8 mouse cellular contexts compared by ENCODE assay signal in the genomic region with DNA sequence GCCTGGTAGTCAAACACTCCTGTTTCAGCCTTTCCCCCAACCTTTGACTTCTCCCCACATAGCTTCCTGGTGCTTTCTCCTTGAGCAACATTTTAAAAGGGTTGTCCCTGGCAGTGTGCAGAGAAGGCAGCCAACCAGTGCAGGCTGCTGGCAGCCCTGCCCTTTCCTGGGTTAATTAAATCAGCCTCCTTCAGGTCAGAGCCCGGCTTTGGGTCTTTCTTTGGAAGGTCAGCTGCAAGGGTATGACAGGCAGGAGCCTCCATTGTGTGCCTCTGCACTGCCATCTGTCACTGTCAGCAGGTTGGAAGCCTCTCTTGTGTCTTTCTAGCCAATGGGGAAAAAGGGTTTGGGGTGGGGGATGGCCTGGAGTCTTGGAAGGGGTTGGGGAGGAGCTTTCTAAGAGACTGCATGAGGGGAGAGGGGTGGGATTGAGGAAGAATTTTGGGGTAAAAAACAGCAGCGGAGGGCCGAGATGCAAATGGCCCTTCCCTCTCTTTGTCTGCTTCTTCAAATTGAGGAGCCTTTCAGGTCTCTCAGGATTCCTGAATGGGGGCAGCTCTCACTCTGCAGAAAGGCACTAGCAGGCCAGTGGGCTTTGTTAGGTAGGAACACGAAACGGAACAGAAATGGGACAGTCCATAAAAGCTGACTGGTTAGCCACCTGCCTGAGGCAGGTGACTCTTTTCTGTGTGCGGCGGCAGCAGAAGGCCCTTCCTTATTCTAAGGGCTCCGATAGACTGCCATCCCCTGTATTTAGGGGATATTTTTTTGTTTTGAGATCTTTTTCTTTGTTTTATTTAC. TPM values are rescaled to one million over a fixed set of nuclear protein-coding genes. Genes with fewer than 3 reads are reported as not detected.
A peak's percentile ranks its signal among the peaks of the same experiment; 100 is the strongest.
DNase-seq lines count a peak whose midpoint lies in the region; ATAC-seq and TF ChIP-seq lines count a peak whose summit lies in the region.

No protein-coding gene starts in this region.

- TF ChIP-seq CTCF in Patski (IDR thresholded peaks at IDR 0.05): no peak

- CTCF ChIA-PET in Patski (lab: Charles Lee): interaction anchor here (0.9 to 1.2 kb wide), 2 partner anchors 11 to 17 kb away, joined by 3 to 5 read pairs; no protein-coding TSS in a partner anchor

- H3K9ac ChIP-seq in limb, embryonic 13.5 days: 0 out of 2 replicates have a peak overlapping the region, but pooled peaks have one; percentile 25

- TF ChIP-seq POLR2A in myocyte (IDR thresholded peaks at IDR 0.05; ENCODE audit: insufficient read length, low read depth): no peak

- no peak overlapping the region for H3ac ChIP-seq in myocyte (ENCODE audit: control insufficient read depth, insufficient read length)

- H3K9me3 ChIP-seq in hindbrain, embryonic 10.5 days: no peaks in the 10 kb centered on the region
- no peaks in the 10 kb centered on the region for H3K9me3 ChIP-seq in limb, embryonic 13.5 days

- peak overlapping the region; percentile 16; the same call in 1 of the 2 replicates for H3K4me2 ChIP-seq in limb, embryonic 13.5 days (replicated peaks)
- peak overlapping the region; percentile 34 for H3K4me2 ChIP-seq in myocyte (ENCODE audit: low read depth)

- peak; percentile 32 for ATAC-seq in Patski
- 0 out of 2 replicates have a peak, but pooled peaks have one; percentile 39 for ATAC-seq in limb, embryonic 13.5 days (ENCODE audit: low FRiP score, low read depth)

- peaks cover 97% of the 10 kb centered on the region for H3K4me1 ChIP-seq in hindbrain, embryonic 10.5 days (replicated peaks)
- peaks cover 77% of the 10 kb centered on the region for H3K4me1 ChIP-seq in limb, embryonic 13.5 days

- H3K36me3 ChIP-seq in hindbrain, embryonic 10.5 days: peaks cover 5% of the 10 kb centered on the region; the same call in 1 of the 2 replicates
- no peaks in the 10 kb centered on the region for H3K36me3 ChIP-seq in limb, embryonic 13.5 days
- H3K36me3 ChIP-seq in myocyte (ENCODE audit: control insufficient read depth, insufficient read depth): peaks cover 6% of the 10 kb centered on the region

- in situ Hi-C loops in Patski (cut with MboI; ENCODE audit: low pct_unique_long_range_greater_than_20kb): no loop called here

- no peaks in the 10 kb centered on the region for H3K27me3 ChIP-seq in Patski
- H3K27me3 ChIP-seq in hindbrain, embryonic 10.5 days (ENCODE audit: insufficient read depth, poor library complexity, severe bottlenecking): no peaks in the 10 kb centered on the region
- H3K27me3 ChIP-seq in limb, embryonic 13.5 days: no peaks in the 10 kb centered on the region
- H3K27me3 ChIP-seq in myocyte (ENCODE audit: control insufficient read depth, insufficient read depth, insufficient read length): no peaks in the 10 kb centered on the region

- DNase-seq in Patski (ENCODE audit: low read depth, low spot score): no peak
- peak; percentile 48 for DNase-seq in cerebellum, adult 8-10 months
- DNase-seq in hindbrain, embryonic 10.5 days (ENCODE audit: low spot score): peak; percentile 92
- DNase-seq in spleen, postnatal 10 days (ENCODE audit: low spot score in 2 of 2): no peak
- no peak for DNase-seq in thymus, postnatal 4 days
- no peak for DNase-seq in left cerebral cortex, adult 9 months (ENCODE audit: low spot score in 2 of 2)

- 9% methylated on average over 8 of the region's 8 CpGs for WGBS in hindbrain, embryonic 10.5 days
- 23% methylated on average over 8 of the region's 8 CpGs for WGBS in limb, embryonic 13.5 days

- POLR2A ChIA-PET in Patski (lab: Charles Lee): interaction anchor here (0.6 kb wide), 2 partner anchors 16 to 31 kb away, joined by 3 read pairs; no protein-coding TSS in a partner anchor

- peak overlapping the region; percentile 97 for H3K27ac ChIP-seq in hindbrain, embryonic 10.5 days
- H3K27ac ChIP-seq in limb, embryonic 13.5 days: no peak overlapping the region

- peaks cover 90% of the 10 kb centered on the region for H3K79me2 ChIP-seq in myocyte (ENCODE audit: control insufficient read depth, insufficient read depth)

- peak overlapping the region; percentile 44 for H3K4me3 ChIP-seq in hindbrain, embryonic 10.5 days
- H3K4me3 ChIP-seq in limb, embryonic 13.5 days: no peak overlapping the region
- no peak overlapping the region for H3K4me3 ChIP-seq in myocyte

TF ChIP-seq in myocyte, 11 proteins besides CTCF, POLR2A, EP300 and RAD21:
- TF ChIP-seq TCF12 (IDR thresholded peaks at IDR 0.05; ENCODE audit: insufficient read depth, poor library complexity, severe bottlenecking): no peak
- peak in 1 of 3 experiments; percentile 23 for TF ChIP-seq MYOG (IDR thresholded peaks at IDR 0.05; ENCODE audit: control insufficient read depth in 1 of 3, insufficient read depth in 1 of 3, insufficient read length in 2 of 3, low read depth in 2 of 3)
- TF ChIP-seq MYOD1 (IDR thresholded peaks at IDR 0.05; ENCODE audit: control insufficient read depth in 1 of 3, insufficient read length in 2 of 3, low read depth in 2 of 3): peak in 1 of 3 experiments; percentile 12

RNA-seq across cellular contexts. Expression of a gene that starts 6.4 kb away (rescaled TPM):
- 10.5 TPM for polyA plus RNA-seq in Patski (2021)
- polyA plus RNA-seq in hindbrain, embryonic 10.5 days (2016; fragmentation: Nextera tagmentation; extraction: Ambion mirVana): 86.4 and 93.6 TPM in 2 replicates
- 36.9 and 39.0 TPM in 2 replicates for polyA plus RNA-seq in limb, embryonic 13.5 days (2015; fragmentation: Nextera tagmentation; extraction: Ambion mirVana)
- 14.5 TPM for polyA plus RNA-seq in myocyte (2012; fragmentation: generic; extraction: Trizol)

Comparison
In these comparisons a context has a peak if more than half of its experiments do, and no peak if none do; other contexts are left out.
1. DNase-seq: peak in cerebellum, adult 8-10 months (single experiment) and hindbrain, embryonic 10.5 days (single experiment); none in Patski (single experiment), spleen, postnatal 10 days (0 of 2), thymus, postnatal 4 days (single experiment) and left cerebral cortex, adult 9 months (0 of 2).